Mouse (Mus musculus) embryonic fibroblast, embryonic 13.5 days (primary cell): ENCODE results near the gene Vgf. TPM values are rescaled to one million over a fixed set of nuclear protein-coding genes. Genes with fewer than 3 reads are reported as not detected.

Experiments used
- H3K27ac ChIP-seq: 2 replicates; pipeline ENCODE4 v1.5.1; 2012; ENCODE audit warnings: low read length, control low read depth, inconsistent platforms; ENCODE audit not compliant: insufficient read depth
- H3K4me1 ChIP-seq: 2 replicates; pipeline ENCODE4 v1.6.1; 2011; ENCODE audit warnings: low read length; ENCODE audit not compliant: control insufficient read depth, insufficient read depth
- H3K4me3 ChIP-seq: 2 replicates; pipeline ENCODE4 v1.5.1; 2011; ENCODE audit warnings: mild to moderate bottlenecking, control low read depth, low read length; ENCODE audit not compliant: insufficient read depth
- CTCF ChIP-seq: IDR thresholded peaks from 2 replicates; pipeline ENCODE4 v1.5.1; 2011; ENCODE audit warnings: mild to moderate bottlenecking, control low read depth, low read length, moderate library complexity, borderline replicate concordance; ENCODE audit not compliant: insufficient read depth
- POLR2A ChIP-seq: IDR thresholded peaks from 2 replicates; pipeline ENCODE4 v1.6.1; 2011; ENCODE audit warnings: low read depth, mild to moderate bottlenecking, control low read depth, low read length, moderate library complexity
- polyA plus RNA-seq: library from polyadenylated mRNA; stranded (reverse); fragments of >200 nt; gene quantifications from 2 replicates; pipeline ENCODE4 v1.2.4, GENCODE M21; 2011; ENCODE audit warnings: low read depth; ENCODE audit not compliant: missing spikeins, insufficient read length

Gene Vgf
- polyA plus RNA-seq, 1 experiment = 2.1 TPM

DNA sequence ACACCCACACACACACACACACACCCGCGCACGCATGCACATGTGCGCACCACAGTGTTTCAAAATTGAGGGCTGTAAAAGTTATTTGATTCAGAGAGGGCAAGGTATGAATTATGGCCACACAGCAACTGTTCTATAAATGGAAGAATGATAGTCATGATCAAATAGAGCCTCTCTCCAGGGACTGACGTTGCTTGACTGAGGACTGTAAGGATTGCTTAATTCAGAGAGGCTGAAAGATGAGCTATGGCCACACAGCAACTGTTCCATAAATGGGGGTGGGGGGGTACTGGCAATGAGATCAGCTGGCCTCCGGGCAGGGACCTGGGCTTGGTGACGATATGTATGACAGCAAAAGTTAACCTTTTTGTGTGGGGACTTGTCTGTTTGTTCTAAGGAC, 51.0 kb downstream of the Vgf start:
- H3K27ac ChIP-seq = peak overlapping the region; percentile 99
- H3K4me1 ChIP-seq = peaks cover 30% of the 10 kb centered on the region
- no peak overlapping the region for H3K4me3 ChIP-seq
- no peak for TF ChIP-seq CTCF

DNA sequence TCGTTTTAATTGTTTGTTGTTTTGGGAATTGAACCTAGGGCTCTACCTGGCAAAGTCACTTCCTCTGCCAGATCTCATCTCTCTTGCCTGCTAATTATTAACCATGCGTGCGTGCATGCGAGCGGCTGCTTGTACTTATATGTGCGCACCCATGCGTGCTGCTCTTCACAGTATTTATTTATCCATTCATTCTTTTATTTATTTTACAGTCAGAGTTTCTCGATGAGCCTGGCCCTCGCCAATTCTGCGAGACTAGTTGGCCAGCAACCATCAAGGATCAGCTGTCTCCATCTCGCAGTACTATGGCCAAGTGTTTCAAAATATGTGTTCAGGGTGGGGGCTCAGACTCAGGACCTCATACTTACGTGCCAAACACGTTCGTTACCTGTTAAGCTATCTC, 51.8 kb downstream of the Vgf start:
- Histone ChIP-seq H3K4me3 (no peak overlapping the region), H3K4me1 (peaks cover 25% of the 10 kb centered on the region), H3K27ac (peak overlapping the region; percentile 99)
- TF ChIP-seq POLR2A = no peak
- no peak for TF ChIP-seq CTCF

DNA sequence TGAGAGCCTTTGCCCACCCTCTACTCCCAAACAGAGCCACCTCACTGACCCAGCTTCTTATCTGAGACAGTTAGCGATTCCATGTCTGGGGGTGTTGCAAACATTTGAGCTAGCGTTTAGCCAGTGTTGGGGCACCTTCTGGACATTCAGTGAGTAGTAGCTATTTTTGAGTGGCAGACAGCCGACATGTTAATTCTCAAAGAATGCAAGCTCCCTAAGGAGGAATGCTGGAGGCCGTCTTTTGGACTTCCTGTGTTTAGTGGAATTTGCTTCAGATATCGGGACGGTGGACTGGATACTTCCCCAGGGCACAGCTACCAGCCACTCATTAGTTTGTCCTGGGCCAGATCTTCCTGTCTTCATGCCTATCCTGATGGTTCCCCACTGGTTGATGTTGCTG, 52.4 kb downstream of the Vgf start:
- H3K4me3 ChIP-seq = no peak overlapping the region
- 0 out of 2 replicates have a peak, but pooled peaks have one; percentile 10 for TF ChIP-seq POLR2A
- TF ChIP-seq CTCF = no peak
- peak overlapping the region; percentile 99 for H3K27ac ChIP-seq
- H3K4me1 ChIP-seq = peaks cover 25% of the 10 kb centered on the region

DNA sequence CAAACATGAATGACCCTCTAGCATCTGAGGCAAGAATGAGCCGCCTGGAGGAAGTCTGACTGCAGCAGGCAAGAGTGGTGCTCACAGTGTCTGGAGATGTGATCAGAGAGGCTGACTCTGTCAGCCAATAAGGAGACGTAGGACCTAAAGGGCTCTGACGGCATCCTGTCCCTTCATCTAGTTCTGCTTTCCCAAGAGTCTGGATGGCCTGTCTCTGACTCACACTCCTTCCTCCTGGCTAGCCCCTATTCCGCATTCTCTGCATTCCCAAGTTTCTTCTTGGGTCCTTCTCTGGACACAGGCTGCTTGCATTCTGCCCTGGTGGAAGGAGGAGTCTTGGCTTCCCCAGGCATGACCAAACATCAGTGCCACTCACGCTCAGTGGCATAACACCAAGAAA, 53.7 kb downstream of the Vgf start:
- TF ChIP-seq CTCF (no peak), POLR2A (peak; percentile 60)
- H3K27ac ChIP-seq = peak overlapping the region; percentile 99
- H3K4me1 ChIP-seq = peaks cover 25% of the 10 kb centered on the region
- H3K4me3 ChIP-seq = no peak overlapping the region

Other genes starting within 250 kb of the Vgf start
- 4.4 TPM in 1 of 2 replicates, not detected in the other for gene Col26a1, start 143.2 kb upstream of the Vgf start, polyA plus RNA-seq
- gene Ift22, start 118.2 kb upstream of the Vgf start, polyA plus RNA-seq = 30.0 and 32.3 TPM in 2 replicates
- gene Fis1, start 73.1 kb upstream of the Vgf start, polyA plus RNA-seq = 107 and 111 TPM in 2 replicates
- gene Cldn15, start 59.8 kb upstream of the Vgf start, polyA plus RNA-seq = 0.35 TPM in 1 of 2 replicates, not detected in the other
- gene Plod3, start 39.4 kb upstream of the Vgf start, polyA plus RNA-seq = 120 and 152 TPM in 2 replicates
- 38.5 and 43.5 TPM in 2 replicates for gene Znhit1, start 38.4 kb upstream of the Vgf start, polyA plus RNA-seq
- gene Ap1s1, start 19.7 kb downstream of the Vgf start, polyA plus RNA-seq = 149 and 166 TPM in 2 replicates
- gene Serpine1, start 45.9 kb downstream of the Vgf start, polyA plus RNA-seq = 646 and 1,921 TPM in 2 replicates
- 20.2 and 23.4 TPM in 2 replicates for gene Trim56, start 89.8 kb downstream of the Vgf start, polyA plus RNA-seq
- gene Muc3, start 122.9 kb downstream of the Vgf start, polyA plus RNA-seq = not detected in 2 replicates
- gene Muc3a, start 186.0 kb downstream of the Vgf start, polyA plus RNA-seq = not detected in 2 replicates